Mouse (Mus musculus): Measurements from ENCODE around the gene Kcnn4.

GRCm38 (mm10) chr7:24398364-24398913 is 28.4 kb downstream of the Kcnn4 start:
- no peak for TF ChIP-seq MAFK (IDR thresholded peaks at IDR 0.05; ENCODE audit: insufficient read depth, low read depth, low read length)
- TF ChIP-seq CHD2 (IDR thresholded peaks at IDR 0.05; ENCODE audit: low read depth, low read length): no peak

Data from ES-E14 (cell line).